Comparison of ENCODE assay signal across 8 mouse cellular contexts in genomic region chr10:79712499-79713126, GRCm38 (mm10). TPM values are rescaled to one million over a fixed set of nuclear protein-coding genes. Genes with fewer than 3 reads are reported as not detected.
A peak's percentile ranks its signal among the peaks of the same experiment; 100 is the strongest.
DNase-seq lines count a peak whose midpoint lies in the region; ATAC-seq lines count a peak whose summit lies in the region.

No protein-coding gene starts in this region.

- H3K9me3 ChIP-seq in heart, embryonic 10.5 days = peaks cover 3% of the 10 kb centered on the region; the same call in 1 of the 2 replicates
- no peaks in the 10 kb centered on the region for H3K9me3 ChIP-seq in liver, embryonic 16.5 days (replicated peaks; ENCODE audit: control insufficient read depth, low read length)

- peaks cover 64% of the 10 kb centered on the region for H3K4me1 ChIP-seq in heart, embryonic 10.5 days
- H3K4me1 ChIP-seq in liver, embryonic 16.5 days (ENCODE audit: control insufficient read depth, low read depth, low read length) = peaks cover 58% of the 10 kb centered on the region

- no peak overlapping the region for H3K27ac ChIP-seq in heart, embryonic 10.5 days
- peak overlapping the region; percentile 96 for H3K27ac ChIP-seq in liver, embryonic 16.5 days (ENCODE audit: low read length)

- peaks cover 39% of the 10 kb centered on the region for H3K27me3 ChIP-seq in heart, embryonic 10.5 days (ENCODE audit: insufficient read depth, poor library complexity, severe bottlenecking)
- peaks cover 36% of the 10 kb centered on the region for H3K27me3 ChIP-seq in liver, embryonic 16.5 days (ENCODE audit: control insufficient read depth, insufficient read depth, low read depth, low read length)

- ATAC-seq in liver, embryonic 16.5 days (ENCODE audit: low read depth) = peak; percentile 93

- H3K36me3 ChIP-seq in heart, embryonic 10.5 days = peaks cover 45% of the 10 kb centered on the region
- H3K36me3 ChIP-seq in liver, embryonic 16.5 days (ENCODE audit: control insufficient read depth, insufficient read depth) = peaks cover 45% of the 10 kb centered on the region

- peak; percentile 85 for DNase-seq in CD4-positive, CD25-positive, alpha-beta regulatory T cell, adult 2 months (ENCODE audit: low read depth, low spot score)
- peak; percentile 92 for DNase-seq in ZHBTc4 (ENCODE audit: low read depth, low spot score)
- peak; percentile 88 for DNase-seq in embryo, embryonic 10.5 days (ENCODE audit: low spot score)
- DNase-seq in heart, embryonic 10.5 days (ENCODE audit: low spot score) = peak; percentile 95
- peak; percentile 79 for DNase-seq in kidney, postnatal 14 days
- peak; percentile 85 for DNase-seq in retina, postnatal 1 day
- DNase-seq in thymus, postnatal 36 days = peak; percentile 68 to 71

- H3K9ac ChIP-seq in liver, embryonic 16.5 days (ENCODE audit: low read depth, low read length) = peak overlapping the region; percentile 56

- H3K4me3 ChIP-seq in heart, embryonic 10.5 days = no peak overlapping the region
- peak overlapping the region; percentile 26; the same call in 1 of the 2 replicates for H3K4me3 ChIP-seq in liver, embryonic 16.5 days (ENCODE audit: low read depth, low read length)

- 16% methylated on average over 4 of the region's 6 CpGs for WGBS in heart, embryonic 10.5 days
- 18% methylated on average over 4 of the region's 6 CpGs for WGBS in liver, embryonic 16.5 days (ENCODE audit: insufficient replicate concordance)

- H3K4me2 ChIP-seq in liver, embryonic 16.5 days (ENCODE audit: low read depth, low read length) = peak overlapping the region; percentile 64

RNA-seq across cellular contexts. Expression of gene Hcn2, which starts 3.8 kb away (rescaled TPM):
- polyA plus RNA-seq in heart, embryonic 10.5 days (2016; fragmentation: Nextera tagmentation; extraction: Ambion mirVana) = not detected in 2 replicates
- not detected in 2 replicates for polyA plus RNA-seq in liver, embryonic 16.5 days (2015; fragmentation: Nextera tagmentation; extraction: Ambion mirVana)

RNA-seq across cellular contexts. Expression of gene Bsg, which starts 8.3 kb away (rescaled TPM):
- 1,251 and 1,319 TPM in 2 replicates for polyA plus RNA-seq in heart, embryonic 10.5 days (2016; fragmentation: Nextera tagmentation; extraction: Ambion mirVana)
- 924 and 947 TPM in 2 replicates for polyA plus RNA-seq in liver, embryonic 16.5 days (2015; fragmentation: Nextera tagmentation; extraction: Ambion mirVana)

RNA-seq across cellular contexts. Expression of gene Gzmm, which starts 23.8 kb away (rescaled TPM):
- 0.46 and 0.54 TPM in 2 replicates for polyA plus RNA-seq in heart, embryonic 10.5 days (2016; fragmentation: Nextera tagmentation; extraction: Ambion mirVana)
- polyA plus RNA-seq in liver, embryonic 16.5 days (2015; fragmentation: Nextera tagmentation; extraction: Ambion mirVana) = 0.15 and 0.22 TPM in 2 replicates

RNA-seq across cellular contexts. Expression of gene Cdc34, which starts 30.6 kb away (rescaled TPM):
- polyA plus RNA-seq in heart, embryonic 10.5 days (2016; fragmentation: Nextera tagmentation; extraction: Ambion mirVana) = 188 and 215 TPM in 2 replicates
- 80.5 and 81.5 TPM in 2 replicates for polyA plus RNA-seq in liver, embryonic 16.5 days (2015; fragmentation: Nextera tagmentation; extraction: Ambion mirVana)

RNA-seq across cellular contexts. Expression of gene Polrmt, which starts 33.8 kb away (rescaled TPM):
- 39.8 and 42.5 TPM in 2 replicates for polyA plus RNA-seq in heart, embryonic 10.5 days (2016; fragmentation: Nextera tagmentation; extraction: Ambion mirVana)
- polyA plus RNA-seq in liver, embryonic 16.5 days (2015; fragmentation: Nextera tagmentation; extraction: Ambion mirVana) = 13.4 and 14.4 TPM in 2 replicates
